Mouse (Mus musculus) thymus, postnatal 36 days (tissue): Measurements from ENCODE around the gene Coq10a.

Experiments
- DNase-seq, 2 experiments: peaks; one replicate each; pipeline ENCODE4 v3.0.0; 2022; ENCODE audit warnings: mixed read lengths in 2 of 2

Gene Coq10a

GRCm38 (mm10) chr10:128368402-128369217 lies at the start of gene Coq10a:
Coq10a (minus strand) TSS chr10:128368997.
- peak; percentile 87 to 93 for DNase-seq

- DNase-seq = no peak
Measured at GRCm38 (mm10) chr10:128414848-128415247, 46.1 kb upstream of the Coq10a start.

GRCm38 (mm10) chr10:128413076-128413475 lies 44.3 kb upstream of the Coq10a start:
- DNase-seq = no peak

GRCm38 (mm10) chr10:128412558-128412957 lies 43.8 kb upstream of the Coq10a start:
- DNase-seq = no peak

- no peak for DNase-seq
Measured at GRCm38 (mm10) chr10:128412055-128412381, 43.2 kb upstream of the Coq10a start.

GRCm38 (mm10) chr10:128411211-128412054 lies 42.6 kb upstream of the Coq10a start, which contains the start of the genes Nabp2 and Rnf41:
Nabp2 (minus strand) TSS chr10:128411492.
Rnf41 (plus strand) TSS chr10:128411657.
- peak; percentile 96 to 97 for DNase-seq

GRCm38 (mm10) chr10:128410560-128410845 lies 41.7 kb upstream of the Coq10a start:
- no peak for DNase-seq

GRCm38 (mm10) chr10:128409692-128410559 lies 41.1 kb upstream of the Coq10a start:
- DNase-seq = peak; percentile 95 to 98

- peak; percentile 35 to 52 for DNase-seq
Measured at GRCm38 (mm10) chr10:128408591-128409535, 40.1 kb upstream of the Coq10a start.

GRCm38 (mm10) chr10:128403931-128404330 lies 35.1 kb upstream of the Coq10a start:
- no peak for DNase-seq

GRCm38 (mm10) chr10:128401638-128402037 lies 32.8 kb upstream of the Coq10a start:
- DNase-seq = no peak

- no peak for DNase-seq
Measured at GRCm38 (mm10) chr10:128401056-128401455, 32.3 kb upstream of the Coq10a start, which contains the start of gene Slc39a5. Slc39a5 (minus strand) TSS chr10:128401229.

- DNase-seq = no peak
Measured at GRCm38 (mm10) chr10:128400338-128400737, 31.5 kb upstream of the Coq10a start.

- DNase-seq = no peak
Measured at GRCm38 (mm10) chr10:128397466-128397865, 28.7 kb upstream of the Coq10a start.

- DNase-seq = no peak
Measured at GRCm38 (mm10) chr10:128396716-128397264, 28.0 kb upstream of the Coq10a start.

GRCm38 (mm10) chr10:128396017-128396673 lies 27.3 kb upstream of the Coq10a start:
- no peak for DNase-seq

- DNase-seq = no peak
Measured at GRCm38 (mm10) chr10:128391850-128392249, 23.1 kb upstream of the Coq10a start.

- no peak for DNase-seq
Measured at GRCm38 (mm10) chr10:128390366-128390765, 21.6 kb upstream of the Coq10a start.

- DNase-seq = no peak
Measured at GRCm38 (mm10) chr10:128389570-128389969, 20.8 kb upstream of the Coq10a start.

GRCm38 (mm10) chr10:128388941-128389340 lies 20.1 kb upstream of the Coq10a start:
- DNase-seq = no peak

- no peak for DNase-seq
Measured at GRCm38 (mm10) chr10:128385902-128386301, 17.1 kb upstream of the Coq10a start.
